ENCODE assay signal across 9 mouse cellular contexts in the genomic region with DNA sequence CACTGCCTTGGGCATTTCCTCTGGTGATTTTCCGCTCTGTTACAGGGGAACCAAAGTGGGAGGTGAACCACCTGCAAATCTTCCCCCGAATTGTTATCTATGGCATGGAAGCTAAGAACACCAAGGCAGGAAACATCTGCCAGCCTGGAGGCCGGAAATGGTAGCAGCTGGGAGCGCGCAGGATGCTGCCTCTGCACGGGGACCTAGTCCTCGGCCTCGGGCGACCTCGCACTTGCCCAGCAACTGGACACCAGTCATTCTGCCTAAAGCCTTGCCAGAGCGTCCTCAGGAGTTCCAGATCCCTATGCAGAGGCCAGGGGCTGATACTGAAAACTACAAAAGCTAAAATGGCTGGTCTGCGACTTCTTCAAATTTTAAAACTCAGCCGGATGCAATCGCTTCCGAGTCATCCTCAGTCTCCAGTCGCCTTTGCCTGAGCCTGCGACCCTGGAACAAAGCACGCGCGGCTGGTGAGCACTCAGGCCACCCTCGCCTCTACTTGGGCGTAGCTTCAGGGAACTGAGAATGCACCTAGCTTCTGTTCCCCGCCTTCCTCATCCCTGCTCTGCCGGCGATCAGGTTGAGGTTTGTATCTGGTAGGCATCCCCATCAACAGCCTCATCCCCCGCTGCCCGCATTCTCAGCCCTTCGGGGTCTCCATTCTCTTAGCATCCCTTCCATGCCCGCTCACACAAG. TPM values are rescaled to one million over a fixed set of nuclear protein-coding genes. Genes with fewer than 3 reads are reported as not detected.
A peak's percentile ranks its signal among the peaks of the same experiment; 100 is the strongest.
DNase-seq lines count a peak whose midpoint lies in the region; ATAC-seq lines count a peak whose summit lies in the region.
"Had no signal": no experiment of that assay in that cellular context is flagged by ENCODE, and none has a peak within 500 bp of the region (broad histone marks: within the 10 kb centered on the region; RNA-seq: fewer than 3 reads in every experiment).

No protein-coding gene starts in this region.

- DNase-seq in gastrocnemius, postnatal 10 days = peak; percentile 7
- no peak for DNase-seq in gastrocnemius, adult 18-20 months (ENCODE audit: low spot score)
- peak; percentile 3 for DNase-seq in Muller cell, postnatal 12 days (ENCODE audit: inconsistent ontology term)
- DNase-seq in hindbrain, embryonic 10.5 days (ENCODE audit: low spot score) = peak; percentile 57
- DNase-seq in left cerebral cortex, postnatal 4 days = peak; percentile 56
- peak; percentile 4 for DNase-seq in yolk sac, embryonic 10.5 days (ENCODE audit: low spot score)

- WGBS in embryonic facial prominence, embryonic 12.5 days = 2% methylated on average over 29 of the region's 29 CpGs
- WGBS in hindbrain, embryonic 10.5 days = 3% methylated on average over 29 of the region's 29 CpGs
- WGBS in neural tube, embryonic 12.5 days = 3% methylated on average over 29 of the region's 29 CpGs

- peaks cover 26% of the 10 kb centered on the region for H3K27me3 ChIP-seq in embryonic facial prominence, embryonic 12.5 days
- peaks cover 45% of the 10 kb centered on the region for H3K27me3 ChIP-seq in hindbrain, embryonic 10.5 days (ENCODE audit: insufficient read depth, poor library complexity, severe bottlenecking)
- no peaks in the 10 kb centered on the region for H3K27me3 ChIP-seq in neural tube, embryonic 12.5 days (replicated peaks)

- intact Hi-C loops in left cerebral cortex, postnatal 4 days (cut with DNase I) = loop anchor here (5.0 to 10.0 kb wide), 3 partner anchors 718 to 1124 kb away; no protein-coding TSS in a partner anchor

- no peak overlapping the region for H3K27ac ChIP-seq in embryonic facial prominence, embryonic 12.5 days
- peak overlapping the region; percentile 80 for H3K27ac ChIP-seq in hindbrain, embryonic 10.5 days
- H3K27ac ChIP-seq in neural tube, embryonic 12.5 days = peak overlapping the region; percentile 66; the same call in 1 of the 2 replicates
- H3K27ac ChIP-seq: heart, adult 2 months had no signal

- ATAC-seq in embryonic facial prominence, embryonic 12.5 days (ENCODE audit: insufficient number of reproducible peaks, insufficient read depth, low FRiP score, low TSS enrichment) = no peak
- peak; percentile 27; the same call in 1 of the 2 replicates for ATAC-seq in neural tube, embryonic 12.5 days (ENCODE audit: low FRiP score, low read depth)

- H3K9ac ChIP-seq in embryonic facial prominence, embryonic 12.5 days = peak overlapping the region; percentile 19; the same call in 1 of the 2 replicates
- peak overlapping the region; percentile 73 for H3K9ac ChIP-seq in neural tube, embryonic 12.5 days

- H3K36me3 ChIP-seq in embryonic facial prominence, embryonic 12.5 days = no peaks in the 10 kb centered on the region
- H3K36me3 ChIP-seq in hindbrain, embryonic 10.5 days = no peaks in the 10 kb centered on the region
- H3K36me3 ChIP-seq in neural tube, embryonic 12.5 days = no peaks in the 10 kb centered on the region

- no peaks in the 10 kb centered on the region for H3K9me3 ChIP-seq in embryonic facial prominence, embryonic 12.5 days
- no peaks in the 10 kb centered on the region for H3K9me3 ChIP-seq in hindbrain, embryonic 10.5 days
- no peaks in the 10 kb centered on the region for H3K9me3 ChIP-seq in neural tube, embryonic 12.5 days

- peaks cover 12% of the 10 kb centered on the region; the same call in 1 of the 2 replicates for H3K4me1 ChIP-seq in embryonic facial prominence, embryonic 12.5 days
- H3K4me1 ChIP-seq in hindbrain, embryonic 10.5 days (replicated peaks) = peaks cover 32% of the 10 kb centered on the region
- peaks cover 6% of the 10 kb centered on the region; the same call in 1 of the 2 replicates for H3K4me1 ChIP-seq in neural tube, embryonic 12.5 days

- H3K4me2 ChIP-seq in embryonic facial prominence, embryonic 12.5 days (replicated peaks) = peak overlapping the region; percentile 87
- peak overlapping the region; percentile 79 for H3K4me2 ChIP-seq in neural tube, embryonic 12.5 days (replicated peaks)

- H3K4me3 ChIP-seq in embryonic facial prominence, embryonic 12.5 days = peak overlapping the region; percentile 45
- H3K4me3 ChIP-seq in hindbrain, embryonic 10.5 days = peak overlapping the region; percentile 65
- peak overlapping the region; percentile 56 for H3K4me3 ChIP-seq in neural tube, embryonic 12.5 days
- H3K4me3 ChIP-seq: heart, adult 2 months had no signal

RNA-seq across cellular contexts. Expression of gene Gria2, which starts 2.2 kb away (rescaled TPM):
- total RNA-seq in gastrocnemius, postnatal 10 days (2021) = under 1 TPM; 0.52 to 0.81 TPM
- under 1 TPM; 0.07 to 0.14 TPM for total RNA-seq in gastrocnemius, adult 18-20 months (2021)
- polyA plus RNA-seq in embryonic facial prominence, embryonic 12.5 days (2016; fragmentation: Nextera tagmentation; extraction: Ambion mirVana) = 6.5 and 7.7 TPM in 2 replicates
- 3.0 and 9.9 TPM in 2 replicates for polyA plus RNA-seq in hindbrain, embryonic 10.5 days (2016; fragmentation: Nextera tagmentation; extraction: Ambion mirVana)
- 100 to 1,000 TPM; 383 to 396 TPM for total RNA-seq in left cerebral cortex, postnatal 4 days (2021)
- polyA plus RNA-seq in neural tube, embryonic 12.5 days (2016; fragmentation: Nextera tagmentation; extraction: Ambion mirVana) = 49.4 and 50.0 TPM in 2 replicates
- polyA plus RNA-seq: heart, adult 2 months had no signal

Comparison
In these comparisons a context has a peak if more than half of its experiments do, and no peak if none do; other contexts are left out.
1. RNA of gene Gria2, which starts 2.2 kb away (total RNA-seq): 383 to 396 TPM in left cerebral cortex, postnatal 4 days; 0.52 to 0.81 TPM in gastrocnemius, postnatal 10 days and 0.07 to 0.14 TPM in gastrocnemius, adult 18-20 months; every median in the first group is over 100 times any median in the second.
2. Peak in every context shown above with its lines, with median percentiles within 50 percentile points of each other: H3K4me3 ChIP-seq.